Mouse (Mus musculus): Measurements from ENCODE around the gene Tmem221.
A peak's percentile ranks its signal among the peaks of the same experiment; 100 is the strongest.

GRCm38 (mm10) chr8:71591471-71592373, 33.1 kb upstream of the Tmem221 start, which contains the start of gene Pgls:
- TF ChIP-seq CTCF (IDR thresholded peaks at IDR 0.05; ENCODE audit: control insufficient read depth, insufficient read depth, insufficient replicate concordance, low read depth, low read length) (no peak), POLR2A (IDR thresholded peaks at IDR 0.05; ENCODE audit: control insufficient read depth, low read depth, low read length) (peak; percentile 86)
